Mouse (Mus musculus): Measurements from ENCODE around the gene Rtn4rl1.

Gene Rtn4rl1

DNA sequence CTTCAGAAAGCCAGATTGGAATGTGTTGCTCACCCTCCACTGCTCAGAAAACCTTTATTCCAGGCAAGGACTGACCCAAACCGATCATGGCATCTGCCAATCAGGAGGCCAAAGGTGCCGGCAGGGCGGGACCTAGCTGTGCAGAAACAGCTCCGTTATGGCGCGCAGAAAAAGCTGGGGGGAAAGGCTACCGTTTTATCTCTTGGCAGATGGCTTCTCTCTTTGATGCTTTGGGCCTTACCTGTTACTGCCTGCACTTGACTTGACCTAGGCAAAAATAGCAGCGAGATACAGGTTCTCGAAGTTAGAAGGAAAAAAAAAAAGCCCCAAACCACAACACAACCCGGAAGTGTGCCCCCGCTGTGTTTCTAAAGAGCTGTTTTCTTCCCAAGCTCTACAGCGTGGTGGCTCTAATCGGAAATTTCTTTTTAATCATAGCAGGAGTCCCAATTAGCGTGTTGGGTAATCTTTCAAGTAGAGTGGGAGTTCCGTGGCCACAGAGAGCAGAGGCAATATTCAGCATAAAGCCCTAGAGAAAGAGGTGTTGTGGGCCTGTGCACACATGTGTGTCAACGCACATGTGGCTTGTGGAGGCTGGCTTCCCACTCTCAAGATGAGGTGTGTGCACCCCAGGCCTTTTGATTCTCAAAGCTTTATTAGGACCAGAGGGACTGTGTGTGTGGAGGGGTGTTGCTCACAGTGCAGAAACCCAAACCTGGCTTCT lies 85.9 kb downstream of the Rtn4rl1 start:
- CTCF ChIA-PET, result interaction anchor here in 3 of 4 experiments (0.6 to 1.7 kb wide), 15 partner anchors 9 to 922 kb away, joined by 3 to 10 read pairs (median 3); no protein-coding TSS in a partner anchor
- POLR2A ChIA-PET, result interaction anchor here in 3 of 4 experiments (0.5 to 6.5 kb wide), 45 partner anchors 9 to 558 kb away, joined by 3 to 50 read pairs (median 4); partner anchors contain the start of genes Tlcd2 (in 3 of the 3), Rpa1 (in 2 of the 3), Hic1 (in 1 of the 3) and Inpp5k (in 1 of the 3)

DNA sequence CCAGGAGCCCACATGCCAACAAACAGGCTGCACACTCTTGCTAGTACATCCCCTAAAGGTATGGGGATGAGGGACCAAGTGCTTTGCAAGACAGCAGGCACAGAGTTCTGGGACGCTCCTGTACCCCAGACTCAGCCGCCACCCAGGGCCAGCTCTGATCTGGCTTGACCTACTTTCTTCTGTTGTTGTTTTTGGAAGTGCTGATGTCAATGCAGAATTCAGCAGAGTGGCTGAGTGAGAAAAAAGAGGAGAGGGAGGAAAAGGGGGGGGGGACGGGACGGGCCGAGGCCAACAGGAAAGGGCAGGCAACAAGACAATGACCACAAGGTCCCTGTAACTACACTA lies 86.5 kb downstream of the Rtn4rl1 start:
- ChIA-PET POLR2A (interaction anchor here in 3 of 4 experiments (0.5 to 6.5 kb wide), 29 partner anchors 10 to 182 kb away, joined by 3 to 50 read pairs (median 4); partner anchors contain the start of genes Hic1 (in 1 of the 3), Rpa1 (in 1 of the 3) and Tlcd2 (in 1 of the 3)), CTCF (interaction anchor here in 3 of 4 experiments (0.6 to 1.7 kb wide), 11 partner anchors 11 to 922 kb away, joined by 3 to 10 read pairs (median 3); no protein-coding TSS in a partner anchor)

DNA sequence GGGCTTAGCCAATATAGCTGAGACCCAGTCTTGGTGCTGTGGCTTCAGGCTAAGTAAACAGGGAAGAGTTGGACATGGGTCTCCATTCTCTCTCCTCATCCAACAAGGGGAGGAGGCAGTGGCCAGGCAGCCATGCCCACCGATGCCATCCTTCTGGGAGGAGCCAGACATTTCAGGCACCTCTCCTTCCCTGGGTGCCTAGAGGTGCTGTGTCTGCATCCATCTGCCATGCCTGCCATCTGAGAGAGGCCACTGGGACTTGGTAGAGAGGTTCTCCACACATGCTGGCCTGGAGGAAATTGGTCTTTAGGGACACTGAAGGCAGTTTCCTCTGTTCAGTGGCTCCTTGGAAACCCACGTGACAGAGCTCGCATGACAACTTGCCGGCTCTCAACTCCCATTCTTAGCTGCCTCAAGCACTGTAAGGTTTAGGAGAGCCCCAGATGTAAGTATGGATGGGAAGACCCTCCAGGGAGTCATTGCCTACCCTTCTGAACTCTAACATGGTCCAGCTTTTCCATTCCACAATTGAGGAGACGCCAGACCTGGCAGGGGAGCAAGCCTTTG lies 86.9 kb downstream of the Rtn4rl1 start:
- ChIA-PET POLR2A (interaction anchor here in 3 of 4 experiments (0.5 to 6.5 kb wide), 23 partner anchors 9 to 366 kb away, joined by 3 to 50 read pairs (median 4); partner anchors contain the start of genes Hic1 (in 1 of the 3) and Tlcd2 (in 1 of the 3)), CTCF (interaction anchor here in 2 of 4 experiments (0.7 to 1.7 kb wide), 2 partner anchors 49 to 149 kb away, joined by 6 to 10 read pairs; no protein-coding TSS in a partner anchor)

DNA sequence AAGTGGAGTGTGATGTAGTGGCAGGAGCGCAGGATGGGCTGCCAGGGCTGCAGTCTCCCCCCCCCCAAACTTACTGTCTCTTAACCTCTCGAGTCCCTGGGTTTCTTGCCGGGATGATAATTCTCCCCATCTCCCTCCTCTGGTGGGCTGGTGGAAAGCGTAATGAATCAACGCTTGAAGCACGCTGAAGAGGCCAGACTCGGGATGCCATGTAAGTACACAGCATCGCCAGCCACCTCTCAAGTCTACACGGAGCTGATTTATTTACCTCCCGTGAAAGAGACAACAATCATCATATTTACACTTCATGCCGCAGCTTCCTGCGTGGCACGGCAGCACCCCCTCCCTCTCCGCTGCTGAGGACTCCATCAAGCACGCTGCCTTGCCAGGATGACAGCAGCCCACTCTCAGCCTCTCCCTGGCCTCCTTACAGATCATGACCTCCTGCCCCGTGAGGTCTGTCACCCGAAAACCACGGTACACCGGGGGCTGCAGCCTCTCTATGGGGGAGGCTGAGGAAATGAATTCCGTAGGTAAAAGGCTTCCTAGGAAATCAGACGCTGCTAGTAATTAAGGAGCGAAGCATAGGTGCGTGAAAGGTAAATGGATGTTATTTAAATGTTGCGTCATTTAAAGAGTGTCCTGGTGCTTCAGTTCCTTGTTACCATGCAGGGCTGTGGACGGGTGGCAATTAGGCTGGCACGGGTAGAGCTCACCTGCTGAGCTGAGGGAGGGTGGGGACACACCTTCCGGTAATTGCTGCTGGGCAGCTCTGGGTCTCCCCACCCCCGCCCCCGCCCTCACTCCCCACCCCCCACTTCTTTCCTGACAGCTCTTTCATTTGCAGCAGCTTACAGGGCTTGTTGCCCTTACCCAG lies 88.0 kb downstream of the Rtn4rl1 start:
- POLR2A ChIA-PET, result interaction anchor here (0.6 to 6.5 kb wide), 31 partner anchors 8 to 447 kb away, joined by 3 to 50 read pairs (median 4); partner anchors contain the start of genes Tlcd2 (in 2 of the 4), Dph1 (in 1 of the 4) and Prpf8 (in 1 of the 4)

DNA sequence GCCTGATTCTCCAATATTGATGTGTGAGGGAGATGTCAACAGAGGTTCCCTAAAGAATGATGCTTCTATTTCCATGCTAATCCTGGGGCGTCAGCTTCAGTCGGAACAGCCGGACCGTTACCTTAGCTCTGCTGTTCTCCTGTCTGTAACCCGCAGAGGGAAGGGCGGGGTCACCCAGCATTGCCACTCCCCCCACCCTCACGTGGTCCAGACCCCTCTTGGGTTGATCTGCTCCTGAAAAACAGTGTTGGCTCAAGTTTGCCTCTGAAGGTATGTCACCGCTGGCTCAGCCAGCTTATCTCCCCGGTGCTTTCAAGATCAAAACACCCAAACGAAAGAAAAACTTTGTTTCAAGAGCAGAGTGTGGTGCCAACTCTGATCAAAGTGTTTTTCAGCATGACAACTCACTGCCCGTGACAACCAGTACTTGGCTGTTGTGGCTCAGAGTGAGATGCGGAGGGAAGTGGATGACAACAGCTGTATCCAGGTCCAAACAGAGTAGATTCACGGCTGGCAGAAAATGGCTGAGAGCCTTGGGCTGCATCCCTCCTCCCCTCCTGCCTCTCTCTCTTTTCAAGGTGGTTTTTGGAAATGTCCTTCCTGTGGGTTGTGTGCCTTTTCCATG lies 89.0 kb downstream of the Rtn4rl1 start:
- CTCF ChIA-PET, result interaction anchor here (0.6 to 2.3 kb wide), 15 partner anchors 8 to 124 kb away, joined by 3 to 17 read pairs (median 3); partner anchors contain the start of genes Hic1 (in 1 of the 4) and Rtn4rl1 (in 1 of the 4)
- POLR2A ChIA-PET, result interaction anchor here in 3 of 4 experiments (0.6 to 6.5 kb wide), 26 partner anchors 8 to 204 kb away, joined by 3 to 50 read pairs (median 4); partner anchors contain the start of genes Dph1 (in 1 of the 3), Prpf8 (in 1 of the 3) and Tlcd2 (in 1 of the 3)

More for the DNA sequence above, 88.0 kb downstream of the Rtn4rl1 start:
- CTCF ChIA-PET, result interaction anchor here (0.5 to 2.3 kb wide), 14 partner anchors 9 to 125 kb away, joined by 3 to 17 read pairs (median 4); partner anchors contain the start of genes Hic1 (in 2 of the 4) and Rtn4rl1 (in 1 of the 4)

DNA sequence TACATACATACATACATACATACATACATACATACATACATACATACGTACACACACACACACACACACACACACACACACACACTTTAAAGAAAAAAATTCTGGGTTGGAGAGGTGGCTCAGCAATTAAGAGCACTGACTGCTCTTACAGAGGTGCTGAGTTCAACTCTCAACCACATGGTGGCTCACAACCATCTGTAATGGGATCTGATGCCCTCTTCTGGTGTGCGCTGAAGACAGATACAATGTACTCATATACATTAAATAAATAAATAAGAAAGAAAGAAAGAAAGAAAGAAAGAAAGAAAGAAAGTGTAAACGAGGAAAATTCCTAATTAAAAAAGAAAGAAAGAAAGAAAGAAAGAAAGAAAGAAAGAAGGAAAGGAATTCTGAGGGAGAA lies 90.2 kb downstream of the Rtn4rl1 start:
- POLR2A ChIA-PET, result interaction anchor here in 3 of 4 experiments (0.8 to 6.5 kb wide), 5 partner anchors 9 to 88 kb away, joined by 3 to 50 read pairs (median 3); no protein-coding TSS in a partner anchor

DNA sequence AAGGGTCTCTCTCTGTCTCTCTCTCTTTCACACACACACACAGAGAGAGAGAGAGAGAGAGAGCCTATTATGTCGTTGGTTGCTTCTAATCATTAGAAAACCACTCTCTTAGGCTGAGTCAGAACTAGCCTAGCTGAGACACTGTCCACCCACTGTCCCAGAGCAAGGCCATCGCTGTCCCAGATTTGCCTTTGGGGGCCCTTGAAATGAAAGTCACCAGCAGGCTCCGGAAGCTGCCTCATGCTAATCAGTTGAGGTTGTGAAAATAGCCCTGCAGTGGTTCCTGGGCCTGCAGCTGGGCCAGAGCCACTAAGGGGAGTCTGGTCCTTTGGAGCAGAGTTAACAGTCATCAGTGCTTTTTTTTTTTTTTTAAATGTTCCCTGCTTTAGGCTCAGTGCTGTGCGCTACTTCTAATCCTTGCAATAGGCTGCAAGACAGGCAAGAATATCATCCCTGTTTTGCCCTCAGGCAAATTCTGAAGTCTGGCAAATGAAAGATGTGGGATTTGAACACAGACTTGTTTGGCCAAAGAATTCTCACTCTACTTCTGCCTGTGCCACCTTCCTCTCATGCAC lies 92.4 kb downstream of the Rtn4rl1 start:
- ChIA-PET POLR2A (interaction anchor here in 2 of 4 experiments (0.6 to 1.1 kb wide), 3 partner anchors 51 to 1716 kb away, joined by 3 read pairs; no protein-coding TSS in a partner anchor), CTCF (interaction anchor here in 1 of 4 experiments (0.6 kb wide), 2 partner anchors 54 to 137 kb away, joined by 4 to 8 read pairs; partner anchors contain the start of gene Serpinf1)

More for the DNA sequence above, 90.2 kb downstream of the Rtn4rl1 start:
- CTCF ChIA-PET, result interaction anchor here in 3 of 4 experiments (0.5 to 1.3 kb wide), 4 partner anchors 11 to 161 kb away, joined by 5 to 10 read pairs (median 8); no protein-coding TSS in a partner anchor

DNA sequence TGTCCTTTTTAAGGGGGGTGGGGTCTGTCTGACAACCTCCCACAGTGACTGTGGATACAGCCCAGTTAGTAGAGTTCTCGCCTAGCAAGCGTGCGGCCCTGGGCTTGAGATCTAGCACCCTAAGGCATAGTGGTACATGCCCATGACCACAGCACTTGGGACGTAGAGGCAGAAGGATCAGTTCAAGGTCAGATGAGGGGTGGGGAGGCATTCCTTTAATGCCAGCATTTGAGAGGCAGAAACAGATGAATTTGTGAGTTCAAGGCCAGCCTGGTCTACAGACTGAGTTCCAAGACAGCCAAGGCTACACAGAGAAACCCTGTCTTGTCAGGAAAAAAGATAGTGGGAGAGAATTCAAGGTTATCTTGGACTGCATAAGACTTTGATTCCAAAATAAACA lies 93.3 kb downstream of the Rtn4rl1 start:
- ChIA-PET POLR2A (interaction anchor here in 2 of 4 experiments (0.6 to 1.1 kb wide), 3 partner anchors 8 to 87 kb away, joined by 3 read pairs; no protein-coding TSS in a partner anchor), CTCF (no interaction called here)

DNA sequence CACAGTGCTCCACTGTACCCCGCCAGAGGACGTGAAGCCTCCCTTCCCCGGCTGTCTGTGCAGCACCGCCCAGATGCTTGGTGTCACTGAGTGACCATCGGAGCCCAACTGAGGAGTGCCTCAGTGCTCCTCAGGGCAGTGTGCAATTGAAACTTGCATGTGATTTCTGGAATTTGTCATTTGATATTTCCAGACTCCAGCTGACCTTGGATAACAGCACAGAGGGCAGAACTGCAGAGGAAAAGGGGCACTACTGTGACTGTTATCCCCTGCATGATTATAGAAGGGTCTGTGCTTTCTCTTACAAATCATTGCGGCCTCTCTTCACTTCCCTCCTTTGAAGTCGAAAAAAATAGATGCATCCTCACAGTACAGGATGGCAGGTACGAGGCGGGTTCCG lies 94.4 kb downstream of the Rtn4rl1 start:
- ChIA-PET POLR2A (interaction anchor here in 1 of 4 experiments (1.3 kb wide), 1 partner anchor 9 kb away, joined by 6 read pairs; no protein-coding TSS in a partner anchor), CTCF (interaction anchor here in 1 of 4 experiments (3.5 kb wide), 1 partner anchor 53 kb away, joined by 9 read pairs; no protein-coding TSS in a partner anchor)

DNA sequence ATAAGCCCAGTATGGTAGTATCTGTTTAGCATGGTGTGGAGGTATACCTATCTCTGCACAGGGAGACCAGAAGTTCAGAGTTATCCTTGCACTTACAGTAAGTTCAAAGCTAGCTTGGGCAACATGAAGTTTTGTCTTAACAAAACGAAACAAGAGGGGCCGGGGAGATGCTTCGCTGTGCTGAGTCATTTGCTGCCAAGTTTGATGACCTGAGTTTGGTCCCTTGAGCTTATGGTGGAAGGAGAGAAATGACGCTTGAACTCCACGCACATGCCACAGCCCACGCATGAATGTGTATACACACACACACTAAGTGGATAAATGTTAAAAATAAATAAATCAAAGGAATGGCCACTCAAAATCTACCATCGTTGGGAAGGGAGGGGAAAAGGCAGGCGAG lies 94.9 kb downstream of the Rtn4rl1 start:
- ChIA-PET CTCF (interaction anchor here in 2 of 4 experiments (1.1 to 3.5 kb wide), 2 partner anchors 23 to 54 kb away, joined by 3 to 9 read pairs; no protein-coding TSS in a partner anchor), POLR2A (interaction anchor here in 1 of 4 experiments (1.3 kb wide), 1 partner anchor 9 kb away, joined by 6 read pairs; no protein-coding TSS in a partner anchor)

DNA sequence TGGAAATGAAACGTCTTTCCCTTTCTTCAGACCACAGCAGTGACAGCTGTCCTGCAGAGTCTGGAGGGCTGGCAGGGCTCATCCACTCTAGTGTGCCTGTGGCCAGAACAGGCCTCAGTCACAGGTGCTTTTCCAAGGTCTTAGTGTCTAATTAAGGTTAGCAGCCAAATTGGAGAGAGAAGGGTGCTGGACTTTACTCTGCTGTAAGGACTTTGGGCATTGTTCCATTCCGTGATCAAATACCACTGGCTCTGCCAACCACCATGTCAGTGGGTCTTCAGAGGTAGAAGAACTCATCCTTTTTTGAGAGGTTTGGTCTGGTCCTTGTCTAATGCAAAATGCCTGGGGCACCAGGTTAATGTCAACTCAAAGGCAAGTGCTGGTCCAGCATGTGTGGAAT lies 95.5 kb downstream of the Rtn4rl1 start:
- POLR2A ChIA-PET, result interaction anchor here in 3 of 4 experiments (0.6 to 1.3 kb wide), 5 partner anchors 9 to 222 kb away, joined by 3 to 6 read pairs (median 3); partner anchors contain the start of genes Rpa1 (in 1 of the 3) and Smyd4 (in 1 of the 3)
- CTCF ChIA-PET, result interaction anchor here in 3 of 4 experiments (0.6 to 3.5 kb wide), 6 partner anchors 22 to 120 kb away, joined by 3 to 43 read pairs (median 3); partner anchors contain the start of genes Hic1 (in 1 of the 3) and Rtn4rl1 (in 1 of the 3)

DNA sequence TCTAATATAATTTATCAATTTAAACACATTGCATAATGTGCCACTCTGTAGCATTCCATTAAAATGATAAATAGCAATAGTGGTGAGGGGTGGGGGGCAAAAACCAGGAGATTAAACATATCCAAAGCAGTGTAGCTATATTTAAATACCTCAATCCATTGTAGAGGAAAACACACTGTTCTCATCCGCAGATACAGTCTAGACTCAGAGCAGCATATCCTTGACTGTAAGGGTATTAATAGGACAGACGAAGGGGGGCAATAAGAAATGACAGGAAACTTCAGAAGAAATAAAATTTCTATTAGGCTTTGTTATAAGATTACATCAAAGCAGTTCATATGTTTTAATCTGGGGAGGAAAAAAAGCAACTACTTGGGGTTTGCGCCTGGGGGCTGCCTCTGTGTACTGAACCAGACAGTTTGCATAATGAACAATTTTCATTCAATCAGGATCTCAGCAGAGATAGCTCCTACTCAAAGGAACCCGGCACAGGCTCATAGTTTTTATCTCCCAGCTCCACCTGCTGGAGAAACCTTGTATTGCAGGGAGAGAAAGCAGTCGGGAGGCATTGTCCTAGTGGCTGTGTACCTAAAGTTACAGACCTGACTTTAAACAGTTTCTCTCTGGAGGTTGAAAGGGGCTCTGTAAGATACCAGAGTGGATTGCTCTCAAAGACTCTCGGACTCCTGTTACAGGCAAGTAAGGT lies 97.1 kb downstream of the Rtn4rl1 start:
- CTCF ChIA-PET, result interaction anchor here (0.5 to 4.0 kb wide), 68 partner anchors 8 to 656 kb away, joined by 3 to 43 read pairs (median 4); partner anchors contain the start of genes Dph1 (in 2 of the 4), Hic1 (in 2 of the 4), Rpa1 (in 2 of the 4) and Rtn4rl1 (in 2 of the 4)

DNA sequence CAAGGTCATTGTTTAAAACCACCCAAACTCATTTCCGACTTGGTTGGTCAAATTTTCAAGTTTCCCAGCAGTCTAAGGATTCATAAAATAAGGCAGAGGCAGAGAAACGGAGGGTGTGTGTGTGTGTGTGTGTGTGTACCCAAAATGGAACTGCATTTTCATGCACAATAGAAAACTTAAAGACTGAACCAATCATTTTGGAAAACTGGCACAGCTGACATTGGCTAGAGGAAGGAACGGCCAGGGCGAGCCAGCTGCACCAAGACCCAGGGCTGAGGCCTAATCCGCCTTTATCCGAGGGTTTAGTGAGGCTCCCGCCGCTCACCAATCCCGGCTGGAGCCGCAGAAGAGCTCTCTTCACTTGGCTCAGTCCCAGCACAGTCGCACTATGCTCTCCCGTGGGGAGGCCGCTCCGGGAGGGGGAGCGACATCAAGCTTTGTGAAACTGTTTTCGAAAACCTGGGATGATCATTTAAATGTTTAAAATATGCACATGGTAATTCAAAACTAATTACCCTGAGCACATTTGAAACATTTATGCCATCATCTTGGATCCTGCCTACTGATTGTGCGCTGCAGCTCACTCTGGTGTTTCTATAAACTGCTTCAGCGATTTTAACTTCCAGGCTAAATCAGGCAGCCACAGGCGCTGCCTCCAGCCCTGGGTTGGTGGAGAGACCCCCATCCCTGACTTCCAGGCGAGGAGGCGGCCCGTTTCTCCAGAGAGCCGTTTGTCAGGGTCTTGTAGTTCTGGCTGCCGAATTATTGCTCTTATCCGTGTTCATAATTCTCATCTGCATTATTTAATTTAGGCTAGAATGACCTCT lies 98.0 kb downstream of the Rtn4rl1 start:
- CTCF ChIA-PET, result interaction anchor here (0.5 to 4.0 kb wide), 47 partner anchors 7 to 702 kb away, joined by 3 to 43 read pairs (median 5); partner anchors contain the start of genes Dph1 (in 2 of the 4), Rtn4rl1 (in 2 of the 4) and Hic1 (in 1 of the 4)
- POLR2A ChIA-PET, result interaction anchor here (0.6 to 6.9 kb wide), 23 partner anchors 9 to 122 kb away, joined by 3 to 50 read pairs (median 5); partner anchors contain the start of genes Ovca2 (in 2 of the 4), Rtn4rl1 (in 2 of the 4) and Hic1 (in 1 of the 4)

More for the DNA sequence above, 97.1 kb downstream of the Rtn4rl1 start:
- POLR2A ChIA-PET, result interaction anchor here (0.6 to 6.9 kb wide), 27 partner anchors 8 to 1629 kb away, joined by 3 to 50 read pairs (median 4); partner anchors contain the start of genes Rtn4rl1 (in 2 of the 4), Hic1 (in 1 of the 4) and Ovca2 (in 1 of the 4)

DNA sequence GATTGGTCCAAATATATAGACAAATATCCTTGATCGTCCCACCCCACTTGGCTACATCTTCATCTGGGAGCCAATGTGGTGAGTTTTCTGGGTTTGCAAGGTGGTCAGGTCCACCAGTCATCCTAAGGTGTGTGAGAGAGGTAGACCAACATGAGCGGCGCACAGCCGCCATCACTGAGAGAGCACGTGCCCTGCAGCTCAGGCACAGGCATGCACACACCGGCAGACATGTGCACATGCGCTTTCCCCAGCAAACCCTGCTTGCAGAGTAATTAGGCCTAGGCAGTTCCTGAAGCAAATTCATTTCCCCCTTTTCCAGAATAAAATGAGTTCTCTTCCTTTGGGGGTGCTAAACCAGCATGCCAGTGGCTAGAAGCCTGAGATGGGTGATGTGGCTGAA lies 98.7 kb downstream of the Rtn4rl1 start:
- ChIA-PET POLR2A (interaction anchor here in 3 of 4 experiments (1.1 to 6.9 kb wide), 14 partner anchors 10 to 122 kb away, joined by 3 to 50 read pairs (median 5); partner anchors contain the start of genes Rtn4rl1 (in 2 of the 3), Hic1 (in 1 of the 3), Ovca2 (in 1 of the 3) and Rpa1 (in 1 of the 3)), CTCF (interaction anchor here in 2 of 4 experiments (1.1 to 4.0 kb wide), 7 partner anchors 10 to 127 kb away, joined by 3 to 34 read pairs (median 12); partner anchors contain the start of genes Dph1 (in 1 of the 2) and Rtn4rl1 (in 1 of the 2))

All from embryonic stem cell, embryonic (primary cell).